Mouse (Mus musculus) midbrain, postnatal 0 days (tissue): Measurements from ENCODE around the gene Rnf150. TPM values are rescaled to one million over a fixed set of nuclear protein-coding genes. Genes with fewer than 3 reads are reported as not detected.
A peak's percentile ranks its signal among the peaks of the same experiment; 100 is the strongest.

Experiments used
- ATAC-seq: fragments of 200-750 bp; cut with Nextera tagmentation; 2 replicates; pipeline ENCODE4 v1.8.0; 2017; ENCODE audit warnings: moderate number of reproducible peaks, mild to moderate bottlenecking, moderate TSS enrichment, moderate library complexity; ENCODE audit not compliant: low FRiP score
- DNase-seq: peaks from one replicate; pipeline ENCODE4 v3.0.0-alpha.2; 2015; ENCODE audit warnings: low spot score
- H3K27ac ChIP-seq: fragments of 300-500 bp; sonication (generic); 2 replicates; pipeline ENCODE4 v1.5.1; 2014; ENCODE audit warnings: low read depth, mild to moderate bottlenecking, low read length, mixed read lengths
- H3K27me3 ChIP-seq: fragments of 300-500 bp; sonication (generic); 2 replicates; pipeline ENCODE4 v1.6.1; 2014; ENCODE audit warnings: low read length, control low read depth, mixed read lengths; ENCODE audit not compliant: insufficient read depth
- H3K36me3 ChIP-seq: fragments of 300-500 bp; sonication (generic); 2 replicates; pipeline ENCODE4 v1.6.1; 2014; ENCODE audit warnings: low read length, control low read depth, mixed read lengths; ENCODE audit not compliant: insufficient read depth
- H3K4me1 ChIP-seq: fragments of 300-500 bp; sonication (generic); 2 replicates; pipeline ENCODE4 v1.6.1; 2014; ENCODE audit warnings: mild to moderate bottlenecking, control low read depth, antibody characterized with exemption, low read length, mixed read lengths; ENCODE audit not compliant: insufficient read depth
- H3K4me2 ChIP-seq: fragments of 300-500 bp; sonication (generic); 2 replicates; pipeline ENCODE4 v1.6.1; 2014; ENCODE audit warnings: low read depth, mild to moderate bottlenecking, low read length, mixed read lengths; ENCODE audit not compliant: poor library complexity, severe bottlenecking
- H3K4me3 ChIP-seq: fragments of 300-500 bp; sonication (generic); 2 replicates; pipeline ENCODE4 v1.5.1; 2014; ENCODE audit warnings: low read depth, mild to moderate bottlenecking, low read length, moderate library complexity
- H3K9ac ChIP-seq: fragments of 300-500 bp; sonication (generic); replicated peaks from 2 replicates; pipeline ENCODE4 v1.6.1; 2014; ENCODE audit warnings: mild to moderate bottlenecking, low read length, moderate library complexity, mixed read lengths; ENCODE audit not compliant: poor library complexity, severe bottlenecking
- H3K9me3 ChIP-seq: fragments of 300-500 bp; sonication (generic); 2 replicates; pipeline ENCODE4 v1.6.1; 2016; ENCODE audit warnings: low read length, control low read depth
- CTCF ChIP-seq: IDR thresholded peaks from 2 replicates; pipeline ENCODE4 v1.5.1; 2016; ENCODE audit warnings: antibody characterized with exemption, mild to moderate bottlenecking
- WGBS: fragments of 180-500 bp; shearing (Covaris S2); extraction: QIAGEN DNeasy Blood & Tissue Kit; methylation state at CpG from one replicate; pipeline ENCODE4 v1.1.7; 2014; 5-methylcytosine and 5-hydroxymethylcytosine counted together
- polyA plus RNA-seq: library from polyadenylated mRNA; unstranded; fragments of >200 nt; fragmentation: Nextera tagmentation; extraction: Ambion mirVana; gene quantifications from 2 replicates; pipeline ENCODE4 v1.2.1, GENCODE M21; 2015
- total RNA-seq: library from RNA; depleted of rRNA; stranded (reverse); fragments of >200 nt; gene quantifications from 2 replicates; pipeline ENCODE4 v1.2.3, GENCODE M21; 2014

The Rnf150 gene
- total and polyA plus RNA-seq, 2 experiments from 2014 or later = 1.9 to 12.6 TPM

- no peaks in the 10 kb centered on the region for H3K36me3 ChIP-seq
- peak overlapping the region; percentile 91 for H3K9ac ChIP-seq
- TF ChIP-seq CTCF = no peak
- H3K27ac ChIP-seq = peak overlapping the region; percentile 90
- no peaks in the 10 kb centered on the region for H3K9me3 ChIP-seq
- peak overlapping the region; percentile 67 for H3K4me2 ChIP-seq
- H3K4me3 ChIP-seq = peak overlapping the region; percentile 93
- ATAC-seq (peak; percentile 82), DNase-seq (peak; percentile 62)
- WGBS = under 1% methylated on average over 77 of the region's 80 CpGs
- no peaks in the 10 kb centered on the region for H3K27me3 ChIP-seq
- peaks cover 13% of the 10 kb centered on the region; the same call in 1 of the 2 replicates for H3K4me1 ChIP-seq
Measured at GRCm38 (mm10) chr8:82863745-82864520, 777 bp downstream of the Rnf150 start.

- TF ChIP-seq CTCF = no peak
- H3K4me1 ChIP-seq = peaks cover 13% of the 10 kb centered on the region; the same call in 1 of the 2 replicates
- 3% methylated on average over 10 of the region's 10 CpGs for WGBS
- no peaks in the 10 kb centered on the region for H3K27me3 ChIP-seq
- H3K4me3 ChIP-seq = peak overlapping the region; percentile 93
- no peaks in the 10 kb centered on the region for H3K36me3 ChIP-seq
- H3K27ac ChIP-seq = peak overlapping the region; percentile 90
- peak overlapping the region; percentile 91 for H3K9ac ChIP-seq
- no peak; the same call in 1 of the 2 replicates for ATAC-seq
- H3K4me2 ChIP-seq = peak overlapping the region; percentile 67
- H3K9me3 ChIP-seq = no peaks in the 10 kb centered on the region
- no peak for DNase-seq
Measured at GRCm38 (mm10) chr8:82864521-82864818, 1.3 kb downstream of the Rnf150 start.

- ATAC-seq (no peak), DNase-seq (peak; percentile 55)
- no peaks in the 10 kb centered on the region for H3K36me3 ChIP-seq
- no peaks in the 10 kb centered on the region for H3K9me3 ChIP-seq
- 0 out of 2 replicates have a peak overlapping the region, but pooled peaks have one; percentile 91 for H3K9ac ChIP-seq
- H3K4me1 ChIP-seq = peaks cover 13% of the 10 kb centered on the region; the same call in 1 of the 2 replicates
- no peak for TF ChIP-seq CTCF
- H3K27me3 ChIP-seq = no peaks in the 10 kb centered on the region
- peak overlapping the region; percentile 67 for H3K4me2 ChIP-seq
- WGBS = 29% methylated on average over 5 of the region's 5 CpGs
- no peak overlapping the region for H3K27ac ChIP-seq
- H3K4me3 ChIP-seq = peak overlapping the region; percentile 93
Measured at GRCm38 (mm10) chr8:82865239-82865638, 2.1 kb downstream of the Rnf150 start.

- ATAC-seq (no peak), DNase-seq (no peak)
- no peaks in the 10 kb centered on the region for H3K36me3 ChIP-seq
- no peak overlapping the region for H3K27ac ChIP-seq
- H3K4me3 ChIP-seq = peak overlapping the region; percentile 93; the same call in 1 of the 2 replicates
- no peaks in the 10 kb centered on the region for H3K27me3 ChIP-seq
- H3K9ac ChIP-seq = no peak overlapping the region
- H3K4me1 ChIP-seq = peaks cover 13% of the 10 kb centered on the region; the same call in 1 of the 2 replicates
- TF ChIP-seq CTCF = no peak
- no peaks in the 10 kb centered on the region for H3K9me3 ChIP-seq
- WGBS = 53% methylated on average over 1 of the region's 1 CpGs
- peak overlapping the region; percentile 67 for H3K4me2 ChIP-seq
Measured at GRCm38 (mm10) chr8:82866251-82866650, 3.1 kb downstream of the Rnf150 start.

GRCm38 (mm10) chr8:82870840-82871490 is 7.8 kb downstream of the Rnf150 start:
- 74% methylated on average over 4 of the region's 4 CpGs for WGBS

DNA sequence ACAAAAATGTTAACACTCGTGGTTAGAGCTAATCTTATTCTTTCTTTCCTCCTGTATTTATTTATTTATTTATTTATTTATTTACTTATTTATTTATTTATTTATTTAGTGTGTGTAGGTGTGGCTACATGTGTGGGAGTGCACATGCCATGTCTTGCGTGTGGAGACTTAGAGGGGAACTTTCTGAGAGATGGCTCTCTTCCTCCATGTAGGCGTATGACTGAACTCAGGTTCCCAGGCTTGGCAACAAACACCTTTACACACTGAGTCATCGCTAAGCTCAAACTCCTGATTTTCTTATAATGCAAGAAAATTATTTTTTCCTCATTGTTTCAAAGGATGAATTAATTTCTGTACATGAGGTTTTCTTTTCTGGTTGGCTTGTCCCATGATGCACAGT is 8.8 kb downstream of the Rnf150 start:
- 0 out of 2 replicates have a peak, but pooled peaks cover 4% of the 10 kb centered on the region for H3K4me1 ChIP-seq
- ATAC-seq = no peak
- DNase-seq = no peak
- no peaks in the 10 kb centered on the region for H3K36me3 ChIP-seq
- WGBS = 91% methylated on average over 4 of the region's 4 CpGs
- H3K9ac ChIP-seq = no peak overlapping the region
- H3K9me3 ChIP-seq = no peaks in the 10 kb centered on the region
- no peak overlapping the region for H3K27ac ChIP-seq
- no peak overlapping the region for H3K4me2 ChIP-seq
- no peak overlapping the region for H3K4me3 ChIP-seq
- H3K27me3 ChIP-seq = no peaks in the 10 kb centered on the region
- TF ChIP-seq CTCF = no peak

More at GRCm38 (mm10) chr8:82870840-82871490, 7.8 kb downstream of the Rnf150 start:
- Histone ChIP-seq H3K4me1 (0 out of 2 replicates have a peak, but pooled peaks cover 9% of the 10 kb centered on the region), H3K9me3 (no peaks in the 10 kb centered on the region), H3K27me3 (no peaks in the 10 kb centered on the region), H3K9ac (no peak overlapping the region), H3K4me2 (no peak overlapping the region), H3K27ac (no peak overlapping the region), H3K4me3 (no peak overlapping the region), H3K36me3 (no peaks in the 10 kb centered on the region)
- DNase-seq (no peak), ATAC-seq (no peak)
- no peak for TF ChIP-seq CTCF
